Mouse (Mus musculus) myocyte (in vitro differentiated cells): ENCODE data around the gene Lcor.
A peak's percentile ranks its signal among the peaks of the same experiment; 100 is the strongest.

Experiments
- CEBPB ChIP-seq: IDR thresholded peaks from 2 replicates; pipeline ENCODE4 v1.6.1; 2011; ENCODE audit warnings: mild to moderate bottlenecking, moderate library complexity; ENCODE audit not compliant: poor library complexity, insufficient read depth, severe bottlenecking
- E2F4 ChIP-seq: IDR thresholded peaks from one replicate; pipeline ENCODE4 v1.6.1; 2011; ENCODE audit warnings: mild to moderate bottlenecking, control low read depth, moderate library complexity; ENCODE audit not compliant: insufficient read depth
- MAX ChIP-seq: IDR thresholded peaks from one replicate; pipeline ENCODE4 v1.6.1; 2011; ENCODE audit warnings: low read depth, mild to moderate bottlenecking, control low read depth
- MYOD1 ChIP-seq, 3 experiments: IDR thresholded peaks; one replicate each; pipeline ENCODE4 v1.6.1; 2011; ENCODE audit warnings: control low read depth in 2 of 3, low read depth in 2 of 3, mild to moderate bottlenecking in 2 of 3, moderate library complexity in 1 of 3; ENCODE audit not compliant: insufficient read length in 2 of 3, control insufficient read depth in 1 of 3
- MYOG ChIP-seq, 3 experiments: IDR thresholded peaks; one replicate each; pipeline ENCODE4 v1.6.1; 2011; ENCODE audit warnings: control low read depth in 2 of 3, low read depth in 2 of 3, mild to moderate bottlenecking in 2 of 3; ENCODE audit not compliant: insufficient read length in 2 of 3, control insufficient read depth in 1 of 3, insufficient read depth in 1 of 3
- POLR2A ChIP-seq: IDR thresholded peaks from one replicate; pipeline ENCODE4 v1.6.1; 2011; ENCODE audit warnings: low read depth, mild to moderate bottlenecking, control low read depth, moderate library complexity; ENCODE audit not compliant: insufficient read length
- POLR2AphosphoS2 ChIP-seq: IDR thresholded peaks from one replicate; pipeline ENCODE4 v1.6.1; 2011; ENCODE audit warnings: low read depth, control low read depth; ENCODE audit not compliant: insufficient read length
- SRF ChIP-seq: IDR thresholded peaks from one replicate; pipeline ENCODE4 v1.6.1; 2011; ENCODE audit warnings: low read depth; ENCODE audit not compliant: control insufficient read depth, insufficient read length
- TCF12 ChIP-seq: IDR thresholded peaks from one replicate; pipeline ENCODE4 v1.6.1; 2011; ENCODE audit warnings: mild to moderate bottlenecking, control low read depth; ENCODE audit not compliant: poor library complexity, insufficient read depth, severe bottlenecking

DNA sequence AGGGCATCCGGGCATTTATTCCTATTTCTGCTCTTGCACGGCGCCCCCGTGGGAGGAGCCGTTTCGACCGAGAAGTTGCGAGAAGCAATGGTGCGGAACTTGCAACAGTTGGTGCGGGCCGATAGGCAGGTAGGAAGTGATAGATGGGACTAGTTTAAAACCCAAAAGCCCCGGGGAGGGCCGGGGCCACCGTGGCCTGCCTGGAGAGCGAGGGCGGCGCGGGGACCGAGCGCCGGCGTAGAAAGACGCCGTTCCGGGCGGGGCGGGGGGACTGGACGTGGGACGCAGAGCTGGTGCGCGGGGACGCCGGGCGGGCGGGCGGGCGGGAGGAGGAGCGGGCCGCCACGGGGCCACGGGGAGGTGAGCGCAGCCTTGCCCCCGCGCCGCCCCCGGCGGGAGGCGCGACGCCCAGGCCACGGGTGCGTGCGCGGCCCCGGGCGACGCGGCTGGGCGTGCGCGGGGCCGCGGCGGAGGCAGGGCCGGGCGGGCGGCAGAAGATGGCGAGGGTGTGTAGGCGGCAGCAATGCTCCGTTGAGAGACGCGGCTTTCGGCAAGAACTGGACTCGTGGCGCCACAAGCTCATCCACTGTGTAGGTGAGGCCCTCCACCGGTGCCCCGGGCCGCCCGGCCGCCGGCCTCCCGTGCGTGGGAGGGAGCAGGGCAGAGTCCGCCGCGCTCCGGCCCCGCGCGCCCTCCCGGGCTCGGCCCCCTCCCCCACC is at the start of gene Lcor:
- TF ChIP-seq E2F4 (no peak), MYOG (IDR thresholded peaks at IDR 0.05; ENCODE audit: control insufficient read depth in 1 of 3, insufficient read depth in 1 of 3, insufficient read length in 2 of 3, low read depth in 2 of 3) (no peak), MYOD1 (IDR thresholded peaks at IDR 0.05; ENCODE audit: control insufficient read depth in 1 of 3, insufficient read length in 2 of 3, low read depth in 2 of 3) (no peak), POLR2A (peak; percentile 88), CEBPB (no peak), SRF (no peak), TCF12 (no peak), POLR2AphosphoS2 (peak; percentile 93), MAX (no peak)
